Mouse (Mus musculus) hindbrain, embryonic 10.5 days (tissue): ENCODE data around the gene Gramd1b. TPM values are rescaled to one million over a fixed set of nuclear protein-coding genes. Genes with fewer than 3 reads are reported as not detected.

Source experiments
- DNase-seq: peaks from one replicate; pipeline ENCODE4 v3.0.0-alpha.2; 2017; ENCODE audit warnings: low spot score
- H3K27ac ChIP-seq: fragments of 300-500 bp; sonication (generic); 2 replicates; pipeline ENCODE4 v1.5.1; 2016; ENCODE audit warnings: mild to moderate bottlenecking, moderate library complexity
- H3K27me3 ChIP-seq: fragments of 300-500 bp; sonication (generic); 2 replicates; pipeline ENCODE4 v1.6.1; 2016; ENCODE audit warnings: mild to moderate bottlenecking; ENCODE audit not compliant: poor library complexity, insufficient read depth, severe bottlenecking
- H3K36me3 ChIP-seq: fragments of 300-500 bp; sonication (generic); 2 replicates; pipeline ENCODE4 v1.6.1; 2016; ENCODE audit warnings: mild to moderate bottlenecking, moderate library complexity
- H3K4me1 ChIP-seq: fragments of 300-500 bp; sonication (generic); replicated peaks from 2 replicates; pipeline ENCODE4 v1.6.1; 2016; ENCODE audit warnings: mild to moderate bottlenecking
- H3K4me3 ChIP-seq: fragments of 300-500 bp; sonication (generic); 2 replicates; pipeline ENCODE4 v1.5.1; 2016; ENCODE audit warnings: mild to moderate bottlenecking, moderate library complexity
- H3K9me3 ChIP-seq: fragments of 300-500 bp; sonication (generic); 2 replicates; pipeline ENCODE4 v1.6.1; 2016; ENCODE audit warnings: mild to moderate bottlenecking, moderate library complexity
- whole genome bisulfite sequencing: fragments of 180-500 bp; shearing (Covaris S2); methylation state at CpG from one replicate; pipeline ENCODE4 v1.1.7; 2016; 5-methylcytosine and 5-hydroxymethylcytosine counted together
- polyA plus RNA-seq: library from polyadenylated mRNA; unstranded; fragments of >200 nt; fragmentation: Nextera tagmentation; extraction: Ambion mirVana; gene quantifications from 2 replicates; pipeline ENCODE4 v1.2.1, GENCODE M21; 2016

Gramd1b gene
- polyA plus RNA-seq, 1 experiment from 2014 or later: 4.6 TPM

DNA sequence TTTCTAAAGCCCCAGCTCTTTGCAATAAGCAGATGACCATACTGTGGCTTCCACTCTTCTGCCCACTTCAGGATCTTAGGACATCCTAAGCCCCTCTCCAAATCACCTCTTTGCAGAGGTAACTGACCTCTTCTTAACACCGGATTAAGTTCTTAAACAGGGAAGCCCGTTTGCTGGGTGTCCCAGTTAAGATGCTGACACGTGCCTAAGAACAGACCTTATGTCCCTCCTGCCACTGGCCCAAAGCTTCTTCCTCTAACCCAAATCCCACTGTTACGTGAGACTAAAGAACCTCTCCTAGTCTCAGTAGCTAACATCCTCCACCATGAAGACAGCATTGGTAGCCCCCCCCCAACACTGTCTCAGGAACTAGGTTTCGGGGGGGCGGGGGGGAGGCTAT lies 177.6 kb downstream of the Gramd1b start:
- no peaks in the 10 kb centered on the region for H3K36me3 ChIP-seq
- no peak for DNase-seq
- H3K27me3 ChIP-seq: no peaks in the 10 kb centered on the region
- no peak overlapping the region for H3K27ac ChIP-seq
- peaks cover 15% of the 10 kb centered on the region for H3K4me1 ChIP-seq
- H3K4me3 ChIP-seq: no peak overlapping the region
- H3K9me3 ChIP-seq: no peaks in the 10 kb centered on the region
- 89% methylated on average over 6 of the region's 6 CpGs for WGBS

DNA sequence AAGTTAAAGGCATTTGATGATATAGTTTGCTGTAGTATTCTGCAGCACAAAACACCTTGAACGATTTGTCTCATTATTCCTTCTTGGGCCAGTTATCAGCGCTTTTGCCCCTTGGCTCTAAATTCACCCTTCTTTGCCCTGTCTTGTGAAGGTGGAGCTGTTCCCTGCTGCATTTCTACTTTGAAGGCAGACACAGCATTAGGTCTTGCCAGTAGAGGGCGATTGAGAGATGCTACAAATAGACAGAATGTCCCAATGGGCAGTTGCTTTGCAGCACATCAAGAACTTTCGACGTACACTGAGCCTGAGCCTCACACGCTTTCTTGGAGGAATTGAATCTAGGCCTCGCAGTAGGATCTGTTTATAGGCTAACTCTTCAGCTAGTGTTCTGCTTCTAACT lies 180.5 kb downstream of the Gramd1b start:
- 0 out of 2 replicates have a peak, but pooled peaks cover 2% of the 10 kb centered on the region for H3K9me3 ChIP-seq
- no peak overlapping the region for H3K27ac ChIP-seq
- peak; percentile 37 for DNase-seq
- H3K27me3 ChIP-seq: no peaks in the 10 kb centered on the region
- peaks cover 22% of the 10 kb centered on the region for H3K4me1 ChIP-seq
- H3K36me3 ChIP-seq: no peaks in the 10 kb centered on the region
- no peak overlapping the region for H3K4me3 ChIP-seq
- WGBS: 27% methylated on average over 7 of the region's 7 CpGs

DNA sequence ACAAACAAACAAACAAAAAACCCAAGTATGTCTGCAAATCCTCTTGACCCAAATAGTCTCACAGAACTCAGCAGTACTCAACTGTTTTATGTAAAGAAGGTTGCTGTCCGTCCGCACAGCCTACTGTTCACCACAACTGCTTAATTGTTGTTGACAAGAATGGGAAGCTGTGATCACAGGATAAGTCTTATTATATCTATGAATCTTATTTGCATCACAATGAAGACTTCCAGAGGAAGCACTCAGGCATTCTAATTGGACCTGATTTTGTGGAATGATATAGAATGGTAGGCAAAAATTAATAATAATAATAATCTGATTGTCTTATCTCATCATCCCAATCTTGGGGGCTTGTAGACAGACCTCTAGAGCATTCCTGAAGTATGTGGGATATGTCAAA lies 181.1 kb downstream of the Gramd1b start:
- DNase-seq: no peak
- no peak overlapping the region for H3K4me3 ChIP-seq
- H3K27me3 ChIP-seq: no peaks in the 10 kb centered on the region
- 0 out of 2 replicates have a peak, but pooled peaks cover 2% of the 10 kb centered on the region for H3K9me3 ChIP-seq
- 48% methylated on average over 2 of the region's 2 CpGs for WGBS
- H3K36me3 ChIP-seq: no peaks in the 10 kb centered on the region
- no peak overlapping the region for H3K27ac ChIP-seq
- H3K4me1 ChIP-seq: peaks cover 27% of the 10 kb centered on the region

DNA sequence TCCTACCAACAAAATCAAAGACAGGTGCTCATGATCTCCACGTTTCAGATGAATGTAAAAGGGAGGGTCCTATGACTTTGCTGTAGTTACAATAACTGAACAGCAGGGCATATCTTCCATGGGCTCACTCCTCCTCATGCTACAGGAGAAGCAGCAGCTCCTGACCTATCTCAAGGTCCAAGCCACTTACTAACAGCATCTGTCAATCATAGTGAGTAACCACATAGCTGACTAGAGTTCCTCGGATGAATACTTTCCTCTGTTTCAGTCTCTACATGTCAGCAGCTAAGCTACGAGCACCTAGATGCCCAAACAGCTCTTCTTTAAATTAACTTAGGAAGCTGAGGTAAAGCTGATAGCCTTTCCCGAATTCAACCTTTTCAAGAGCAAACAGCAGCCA lies 181.6 kb downstream of the Gramd1b start:
- Histone ChIP-seq H3K27me3 (no peaks in the 10 kb centered on the region), H3K9me3 (0 out of 2 replicates have a peak, but pooled peaks cover 2% of the 10 kb centered on the region)
- WGBS: 77% methylated on average over 4 of the region's 4 CpGs

DNA sequence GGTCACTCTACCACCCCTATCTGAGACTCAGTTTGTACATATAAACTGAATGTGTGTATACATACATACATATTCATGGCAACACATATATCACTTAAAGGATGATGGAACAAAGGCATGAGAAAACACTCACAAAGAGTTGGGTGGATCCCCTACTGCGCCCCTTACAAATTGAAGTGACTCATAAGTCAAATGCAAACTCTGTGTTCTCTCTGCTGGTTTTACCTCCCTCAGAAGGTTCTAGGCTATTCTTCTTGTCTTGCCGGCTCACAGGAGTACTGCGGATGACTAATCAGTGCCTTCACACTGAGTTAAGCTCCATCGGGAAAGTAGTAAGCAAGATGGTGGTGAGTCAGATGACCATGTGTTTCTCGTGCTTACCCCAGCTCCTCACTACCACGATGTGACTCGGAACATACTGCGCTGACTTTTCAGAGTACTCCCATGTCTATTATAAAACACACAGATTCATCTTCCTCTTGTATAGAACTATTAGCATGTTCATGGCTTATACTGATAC lies 182.4 kb downstream of the Gramd1b start:
- DNase-seq: no peak
- WGBS: 95% methylated on average over 8 of the region's 8 CpGs
- Histone ChIP-seq H3K27ac (no peak overlapping the region), H3K9me3 (0 out of 2 replicates have a peak, but pooled peaks cover 2% of the 10 kb centered on the region), H3K4me3 (no peak overlapping the region), H3K4me1 (peaks cover 33% of the 10 kb centered on the region), H3K27me3 (no peaks in the 10 kb centered on the region), H3K36me3 (no peaks in the 10 kb centered on the region)

More for the DNA sequence above, 181.6 kb downstream of the Gramd1b start:
- no peak overlapping the region for H3K27ac ChIP-seq
- no peak overlapping the region for H3K4me3 ChIP-seq
- no peak for DNase-seq
- H3K4me1 ChIP-seq: peaks cover 32% of the 10 kb centered on the region
- H3K36me3 ChIP-seq: no peaks in the 10 kb centered on the region

DNA sequence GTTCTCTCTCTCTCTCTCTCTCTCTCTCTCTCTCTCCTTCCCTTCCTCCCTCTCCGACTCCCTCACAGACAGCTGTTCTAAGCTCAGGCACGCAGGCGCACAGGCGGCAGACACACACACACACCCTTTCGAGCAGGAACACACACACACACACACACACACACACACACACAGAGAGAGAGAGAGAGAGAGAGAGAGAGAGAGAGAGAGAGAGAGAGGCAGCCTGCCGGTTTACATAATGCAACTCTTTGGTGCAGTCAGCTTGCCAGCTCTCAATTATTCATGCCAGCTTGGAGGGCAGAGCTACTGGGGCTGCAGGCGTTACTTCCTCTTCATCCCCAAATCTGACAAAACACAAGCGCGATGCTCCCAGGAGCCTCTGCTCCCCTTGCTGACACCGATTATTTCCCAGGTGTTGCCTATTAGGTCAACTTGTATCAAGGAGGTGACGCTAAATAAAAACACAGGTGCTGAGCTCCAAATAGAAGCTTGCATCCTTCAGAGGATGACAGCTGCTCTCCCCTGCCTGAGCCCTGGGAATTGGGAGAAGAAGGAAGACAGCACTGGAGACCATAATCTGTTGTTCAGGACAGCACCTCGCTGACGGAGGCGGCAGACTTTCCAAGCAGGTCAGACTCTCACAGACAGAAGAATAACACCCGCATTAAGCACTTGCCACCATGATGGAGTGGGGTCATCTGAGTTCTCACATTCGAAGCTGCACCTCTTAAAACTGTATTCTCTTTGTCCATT lies 184.8 kb downstream of the Gramd1b start:
- peak overlapping the region; percentile 41 for H3K4me3 ChIP-seq
- H3K27ac ChIP-seq: peak overlapping the region; percentile 66
- peaks cover 33% of the 10 kb centered on the region for H3K4me1 ChIP-seq
- 0 out of 2 replicates have a peak, but pooled peaks cover 2% of the 10 kb centered on the region for H3K9me3 ChIP-seq
- no peaks in the 10 kb centered on the region for H3K27me3 ChIP-seq
- DNase-seq: peak; percentile 48
- 30% methylated on average over 16 of the region's 16 CpGs for WGBS
- H3K36me3 ChIP-seq: no peaks in the 10 kb centered on the region

DNA sequence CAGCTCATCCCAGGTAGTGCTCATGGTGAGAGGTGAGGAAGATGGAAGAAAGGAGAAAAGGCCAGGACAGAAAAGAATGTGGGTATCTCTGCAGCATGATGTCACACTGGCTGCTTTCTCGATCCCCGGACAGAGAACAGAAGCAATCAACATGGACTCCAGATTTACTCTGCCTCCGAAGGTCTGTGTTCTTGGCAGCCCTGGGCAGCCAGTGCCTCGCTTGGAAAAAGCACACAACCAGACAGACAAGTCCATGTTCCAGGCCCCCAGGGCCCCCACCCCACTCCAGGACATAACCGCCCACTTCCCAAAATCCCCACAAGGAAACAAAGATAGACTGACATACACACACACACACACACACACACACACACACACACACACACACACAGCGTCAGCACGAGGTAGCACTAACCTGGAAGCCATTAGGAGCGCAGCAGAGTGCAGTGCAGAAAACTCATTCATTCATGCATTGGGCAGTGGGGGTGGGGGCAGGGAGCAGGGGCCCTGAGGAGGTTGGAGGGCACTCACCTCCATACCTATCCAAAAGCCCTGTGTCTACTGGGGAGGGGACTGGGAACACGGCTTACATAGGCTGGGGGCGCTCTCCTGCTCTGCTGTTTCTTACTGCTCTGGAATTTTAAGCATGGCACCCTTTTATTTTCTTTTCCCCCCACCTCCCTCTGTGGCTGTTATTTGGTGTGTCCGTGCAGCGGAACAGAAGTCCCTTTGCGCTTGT lies 185.5 kb downstream of the Gramd1b start:
- WGBS: 42% methylated on average over 13 of the region's 13 CpGs
- peak overlapping the region; percentile 66 for H3K27ac ChIP-seq
- DNase-seq: peak; percentile 28

DNA sequence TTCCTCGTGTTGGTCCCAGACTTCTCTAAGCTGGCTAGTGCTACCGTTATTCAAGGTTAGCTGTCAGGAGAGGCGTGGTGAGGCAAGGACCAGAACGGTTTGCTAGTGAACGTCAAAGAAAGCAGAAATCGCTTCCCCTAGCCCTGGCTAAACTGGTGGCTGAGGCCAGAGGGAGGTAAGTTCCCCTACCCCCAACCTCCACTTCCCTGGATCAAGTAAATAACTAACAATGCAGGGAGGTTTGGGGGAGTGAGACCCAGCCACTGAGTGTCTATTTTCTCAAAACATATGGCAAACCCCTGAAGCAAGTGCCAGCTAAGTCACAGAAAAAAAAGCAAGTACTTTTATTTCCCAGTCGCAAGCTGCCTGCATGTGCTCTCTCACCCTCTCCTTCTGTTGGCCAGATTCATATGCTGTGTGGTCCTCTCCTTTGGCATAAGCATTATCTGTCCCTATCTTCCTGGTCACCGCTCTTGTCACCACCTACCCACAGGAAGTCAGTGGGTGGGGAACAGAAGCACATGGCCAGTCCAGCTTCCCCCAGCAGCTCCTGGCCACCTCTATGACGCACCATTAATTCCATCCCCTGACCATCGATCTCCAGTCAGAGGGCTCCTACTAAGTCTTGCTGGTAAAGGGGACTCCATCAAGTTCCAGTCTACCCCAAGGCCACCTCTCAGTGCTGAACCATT lies 186.2 kb downstream of the Gramd1b start:
- WGBS: 73% methylated on average over 10 of the region's 10 CpGs
- Histone ChIP-seq H3K27me3 (no peaks in the 10 kb centered on the region), H3K36me3 (no peaks in the 10 kb centered on the region), H3K4me3 (no peak overlapping the region), H3K4me1 (peaks cover 33% of the 10 kb centered on the region), H3K9me3 (0 out of 2 replicates have a peak, but pooled peaks cover 2% of the 10 kb centered on the region), H3K27ac (peak overlapping the region; percentile 66)
- no peak for DNase-seq

More for the DNA sequence above, 185.5 kb downstream of the Gramd1b start:
- Histone ChIP-seq H3K9me3 (0 out of 2 replicates have a peak, but pooled peaks cover 2% of the 10 kb centered on the region), H3K4me3 (peak overlapping the region; percentile 41), H3K27me3 (no peaks in the 10 kb centered on the region), H3K4me1 (peaks cover 33% of the 10 kb centered on the region), H3K36me3 (no peaks in the 10 kb centered on the region)

DNA sequence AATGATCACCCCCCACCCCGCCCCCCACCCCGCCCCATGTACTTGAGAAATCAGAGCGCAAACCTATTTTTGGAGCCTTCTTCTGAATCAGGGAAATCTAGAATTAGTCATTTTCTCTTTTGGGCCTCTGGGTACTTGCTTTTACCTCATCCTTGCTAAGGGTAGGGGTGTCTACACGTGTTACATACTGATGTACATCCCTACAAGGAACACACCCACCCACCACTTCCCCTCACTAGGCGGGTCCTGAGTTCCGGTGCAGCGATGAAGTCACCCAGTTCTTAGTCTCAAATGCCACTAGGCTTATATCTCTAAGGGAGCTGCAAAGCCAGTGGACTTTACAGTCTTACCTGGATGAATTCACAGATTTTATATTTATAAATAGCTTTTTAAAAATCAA lies 187.4 kb downstream of the Gramd1b start:
- H3K9me3 ChIP-seq: 0 out of 2 replicates have a peak, but pooled peaks cover 2% of the 10 kb centered on the region
- H3K27ac ChIP-seq: no peak overlapping the region
- H3K27me3 ChIP-seq: no peaks in the 10 kb centered on the region
- H3K4me1 ChIP-seq: peaks cover 32% of the 10 kb centered on the region
- H3K36me3 ChIP-seq: no peaks in the 10 kb centered on the region
- DNase-seq: no peak
- 93% methylated on average over 7 of the region's 7 CpGs for WGBS
- H3K4me3 ChIP-seq: no peak overlapping the region

DNA sequence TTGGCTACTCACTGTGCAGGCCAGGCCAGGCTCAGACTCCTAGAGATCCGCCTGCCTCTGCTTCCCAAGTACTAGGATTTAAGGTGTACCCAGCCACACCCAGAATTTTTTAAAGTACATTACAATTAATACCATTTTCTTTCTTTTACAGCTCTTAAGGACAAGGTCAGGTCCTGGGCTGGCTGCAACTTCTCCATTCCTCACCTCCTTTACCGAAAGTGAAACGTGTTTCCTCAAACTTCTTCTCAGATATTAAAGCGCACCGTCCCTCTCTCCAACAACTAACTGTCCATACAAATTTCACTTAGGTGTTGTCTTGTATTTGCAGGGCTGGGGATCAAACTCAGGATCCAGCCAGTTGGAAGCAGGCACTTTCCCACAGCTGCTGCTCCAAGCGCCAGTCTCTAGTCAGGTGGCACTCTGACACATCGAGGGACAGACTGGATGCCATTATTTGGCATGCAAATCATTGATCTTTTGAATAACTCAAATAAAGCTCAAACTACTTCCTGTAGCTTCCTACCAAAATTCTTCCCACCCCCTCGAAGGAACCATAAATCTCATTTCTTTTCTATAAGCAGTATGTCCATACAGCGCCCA lies 188.0 kb downstream of the Gramd1b start:
- no peak overlapping the region for H3K27ac ChIP-seq
- H3K27me3 ChIP-seq: no peaks in the 10 kb centered on the region
- WGBS: 93% methylated on average over 9 of the region's 9 CpGs
- H3K4me1 ChIP-seq: peaks cover 32% of the 10 kb centered on the region
- no peaks in the 10 kb centered on the region for H3K36me3 ChIP-seq
- no peak for DNase-seq
- H3K4me3 ChIP-seq: no peak overlapping the region
- H3K9me3 ChIP-seq: 0 out of 2 replicates have a peak, but pooled peaks cover 2% of the 10 kb centered on the region

DNA sequence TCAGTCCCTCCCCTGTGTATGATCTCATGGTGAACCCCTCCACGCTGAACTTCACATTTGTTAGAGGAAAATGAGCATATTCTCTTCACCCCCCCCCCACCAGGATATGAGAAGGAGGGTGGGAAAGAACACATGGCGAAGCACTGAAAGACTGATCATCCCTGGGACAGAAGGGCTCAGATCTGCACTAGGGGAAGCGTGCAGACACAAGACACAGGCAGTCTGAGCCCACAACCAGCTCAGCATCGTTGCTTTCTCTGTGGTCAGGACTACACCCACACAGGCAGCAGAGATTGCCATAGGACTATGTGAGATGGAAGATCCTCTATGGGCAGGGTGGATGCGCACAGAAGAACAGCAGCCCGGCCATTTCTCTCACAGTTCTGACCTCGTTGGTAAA lies 189.1 kb downstream of the Gramd1b start:
- Histone ChIP-seq H3K36me3 (no peaks in the 10 kb centered on the region), H3K27ac (no peak overlapping the region), H3K27me3 (no peaks in the 10 kb centered on the region), H3K4me1 (peaks cover 32% of the 10 kb centered on the region), H3K9me3 (no peaks in the 10 kb centered on the region), H3K4me3 (no peak overlapping the region)
- no peak for DNase-seq
- 92% methylated on average over 7 of the region's 7 CpGs for WGBS

DNA sequence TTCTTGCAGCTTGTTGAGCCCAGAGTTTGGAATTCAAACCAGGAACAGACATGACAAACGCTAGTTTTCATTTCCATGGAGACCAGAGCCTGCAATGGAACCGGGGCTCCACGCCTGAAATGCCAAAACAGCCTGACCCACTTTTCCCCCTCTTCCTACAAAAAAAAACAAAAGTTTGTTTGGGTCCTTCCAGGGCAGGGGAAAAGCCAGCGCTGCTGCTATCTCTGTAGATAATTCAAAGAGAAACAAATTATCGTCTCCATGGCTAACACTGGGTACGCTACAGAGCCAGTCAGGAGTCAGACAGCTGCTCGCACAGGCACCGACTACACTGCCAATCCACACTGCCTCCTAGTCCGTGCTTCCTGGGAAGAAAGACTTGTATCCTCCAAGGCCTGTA lies 191.6 kb downstream of the Gramd1b start:
- H3K27me3 ChIP-seq: no peaks in the 10 kb centered on the region
- no peak overlapping the region for H3K27ac ChIP-seq
- no peaks in the 10 kb centered on the region for H3K9me3 ChIP-seq
- no peak overlapping the region for H3K4me3 ChIP-seq
- peaks cover 7% of the 10 kb centered on the region; the same call in 1 of the 2 replicates for H3K4me1 ChIP-seq
- no peak for DNase-seq
- H3K36me3 ChIP-seq: no peaks in the 10 kb centered on the region
- 80% methylated on average over 9 of the region's 9 CpGs for WGBS
